Mouse (Mus musculus) mouse embryonic stem cell (cell line): ENCODE measurements around the gene Gm28374.

Source experiments
- in situ Hi-C, 2 experiments: fragments of 300-500 bp; cut with MboI; formaldehyde crosslinking; loops; 1 replicate in 1 of 2; 3 replicates in 1 of 2; pipeline ENCODE4 v1.14.3; 2019 to 2020; ENCODE audit warnings: low sequenced_read_pairs in 2 of 2, low pct_unique_long_range_greater_than_20kb in 1 of 2, mixed read lengths in 1 of 2; ENCODE audit not compliant: unreplicated experiment in 1 of 2

Gm28374 gene

DNA sequence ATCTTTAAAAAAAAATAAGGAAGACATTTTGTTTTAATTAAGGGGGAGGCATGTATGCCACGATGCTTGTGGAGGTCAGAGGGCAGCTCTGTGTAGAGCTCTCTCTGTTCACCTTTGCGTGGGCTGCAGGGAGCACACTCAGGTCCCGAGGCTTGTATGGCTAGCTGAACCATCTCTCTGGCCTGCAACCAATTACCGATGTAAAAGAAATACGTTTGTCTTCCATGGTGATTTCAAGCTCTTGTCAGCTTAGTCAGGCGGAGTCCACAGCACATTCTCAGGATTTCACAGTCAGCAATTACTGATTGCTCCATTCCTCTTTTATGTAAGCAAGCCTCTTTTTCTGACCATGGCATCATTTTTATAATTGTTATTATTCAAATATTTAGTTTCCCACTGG lies 19.1 kb upstream of the Gm28374 start:
- in situ Hi-C loops, result no loop called here

GRCm38 (mm10) chr19:6097847-6098246 lies 15.8 kb upstream of the Gm28374 start:
- in situ Hi-C loops, result no loop called here

- in situ Hi-C loops, result no loop called here
Measured at GRCm38 (mm10) chr19:6094119-6094518, 12.1 kb upstream of the Gm28374 start, which contains the start of gene AC131692.1. Gene AC131692.1, plus strand, starts transcription at chr19:6094419.

GRCm38 (mm10) chr19:6088841-6089240 lies 6.8 kb upstream of the Gm28374 start:
- in situ Hi-C loops, result no loop called here

- in situ Hi-C loops, result no loop called here
Measured at GRCm38 (mm10) chr19:6085417-6085879, 3.4 kb upstream of the Gm28374 start.

DNA sequence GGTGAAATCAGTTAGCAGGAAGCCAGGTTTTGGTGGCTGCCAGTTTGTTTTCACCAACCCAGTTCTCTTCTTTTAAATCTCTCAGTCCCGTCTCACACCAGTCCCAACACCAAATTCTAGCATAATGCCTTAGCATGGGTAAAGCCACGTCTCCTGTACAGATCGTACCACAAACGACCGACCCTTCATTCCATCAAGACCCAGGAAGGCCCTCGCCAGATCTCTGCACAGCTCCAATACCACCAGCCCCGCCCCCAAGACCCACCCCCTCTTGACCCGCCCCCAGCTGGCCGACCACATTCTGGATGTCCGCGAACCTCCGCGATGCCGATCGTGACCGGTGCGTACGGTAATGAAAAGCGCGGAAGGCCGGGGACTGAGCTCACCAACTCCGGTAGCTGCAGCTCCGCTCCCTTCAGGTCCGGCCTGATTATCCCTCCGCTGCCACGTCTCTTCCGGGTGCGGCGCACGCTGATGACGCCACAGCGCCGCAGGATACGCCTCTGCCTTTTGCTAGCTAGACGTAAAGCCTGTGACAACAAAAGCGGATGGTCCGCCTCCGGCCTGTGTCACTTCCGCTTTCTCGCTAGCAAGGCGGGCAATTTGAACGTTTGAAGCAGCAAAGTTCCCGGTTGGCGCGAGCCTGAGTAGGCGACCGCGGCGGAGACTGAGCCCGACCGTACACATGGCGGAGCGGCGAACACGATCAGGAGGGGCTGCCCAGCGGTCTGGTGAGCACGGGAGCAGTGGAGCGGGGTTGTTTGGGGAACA lies 2.6 kb upstream of the Gm28374 start, which contains the start of the genes Zfpl1 and Cdca5:
Gene Zfpl1 (minus strand): TSS at position 479 of the 771 bp plus-strand sequence.
Gene Cdca5 (plus strand): TSS at position 506 of the 771 bp plus-strand sequence.
- in situ Hi-C loops, result no loop called here

- in situ Hi-C loops, result no loop called here
Measured at GRCm38 (mm10) chr19:6079983-6080480, 2.0 kb downstream of the Gm28374 start, which contains the start of gene Tmem262. Gene Tmem262, plus strand, starts transcription at chr19:6080033.

DNA sequence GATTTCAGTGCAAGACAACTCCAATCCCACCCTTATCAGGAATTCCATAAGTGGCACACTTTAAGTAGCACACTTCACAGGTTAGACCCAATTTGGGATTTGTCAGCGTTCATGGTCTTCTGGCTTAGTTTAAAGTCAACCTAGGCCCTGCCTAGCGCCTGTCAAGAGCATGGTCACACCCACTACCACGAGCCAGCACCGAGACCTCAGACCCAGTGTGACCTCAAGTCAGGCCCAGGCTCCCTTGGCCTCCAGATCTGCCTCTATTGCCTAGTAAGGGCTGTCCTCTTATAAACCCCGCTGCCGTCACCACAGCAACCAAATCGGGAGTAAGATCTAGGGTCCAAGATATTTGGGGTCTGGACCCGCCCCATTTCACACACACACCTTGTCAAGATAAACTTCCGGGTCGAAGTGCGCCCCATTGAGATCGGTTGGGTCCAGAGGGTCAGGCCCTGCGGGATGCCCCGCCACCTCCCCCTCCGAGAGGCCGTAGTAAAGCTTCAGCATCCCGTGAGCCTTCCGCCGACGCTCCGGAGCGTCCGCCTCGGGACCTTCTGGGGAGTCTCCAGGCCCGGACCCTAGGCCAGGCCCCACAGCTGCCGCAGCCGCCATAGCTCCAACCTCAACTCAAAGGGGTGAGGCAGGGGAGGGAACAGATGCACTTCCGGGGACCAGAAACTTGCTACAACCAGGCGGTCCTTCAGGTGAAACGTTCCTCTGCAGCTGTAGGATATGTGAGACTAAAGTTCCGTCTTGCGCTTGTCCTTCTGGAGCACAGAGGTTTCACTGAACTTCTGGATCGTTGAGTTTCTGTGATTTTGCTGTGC lies 5.3 kb downstream of the Gm28374 start, which contains the start of gene Vps51:
Gene Vps51 (minus strand): TSS at position 668 of the 830 bp plus-strand sequence.
- in situ Hi-C loops, result no loop called here

GRCm38 (mm10) chr19:6073889-6074288 lies 8.2 kb downstream of the Gm28374 start:
- in situ Hi-C loops, result no loop called here

GRCm38 (mm10) chr19:6071261-6071660 lies 10.8 kb downstream of the Gm28374 start:
- in situ Hi-C loops, result no loop called here

GRCm38 (mm10) chr19:6070571-6071250 lies 11.3 kb downstream of the Gm28374 start:
- in situ Hi-C loops, result no loop called here

GRCm38 (mm10) chr19:6069851-6070250 lies 12.2 kb downstream of the Gm28374 start:
- in situ Hi-C loops, result no loop called here

GRCm38 (mm10) chr19:6068951-6069350 lies 13.1 kb downstream of the Gm28374 start:
- in situ Hi-C loops, result no loop called here

- in situ Hi-C loops, result no loop called here
Measured at GRCm38 (mm10) chr19:6067724-6068415, 14.2 kb downstream of the Gm28374 start, which contains the start of gene Tm7sf2. Gene Tm7sf2, minus strand, starts transcription at chr19:6068373.

GRCm38 (mm10) chr19:6067011-6067723 lies 14.9 kb downstream of the Gm28374 start:
- in situ Hi-C loops, result no loop called here

- in situ Hi-C loops, result no loop called here
Measured at GRCm38 (mm10) chr19:6066571-6066970, 15.5 kb downstream of the Gm28374 start.

DNA sequence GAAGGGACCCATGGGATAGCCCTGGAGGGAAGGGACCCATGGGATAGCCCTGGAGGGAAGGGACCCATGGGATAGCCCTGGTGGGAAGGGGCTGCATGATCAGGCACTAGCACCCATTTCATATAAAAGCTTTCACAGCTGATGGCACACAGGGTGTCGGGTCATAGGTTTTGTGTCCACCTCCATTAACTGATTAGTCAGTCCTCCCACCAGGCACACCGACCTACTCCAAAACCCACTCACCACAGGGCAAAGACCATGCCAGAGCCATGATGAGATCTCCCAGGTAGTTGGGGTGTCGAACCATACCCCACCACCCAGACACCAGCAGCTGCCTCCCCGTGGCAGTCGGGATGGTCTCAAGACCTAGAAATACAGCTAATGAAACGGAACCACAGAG lies 19.0 kb downstream of the Gm28374 start:
- in situ Hi-C loops, result no loop called here
